Mouse (Mus musculus) kidney, adult 9 months (tissue): ENCODE measurements at regions not wholly inside any gene's neighbourhood (a gene's known extent, or its start where the extent isn't known, plus 50 kb on each side); places are given as distances from the start of the nearest gene placed in this dataset.
A peak's percentile ranks its signal among the peaks of the same experiment; 100 is the strongest.

ENCODE experiments used
- DNase-seq: peaks from one replicate; pipeline ENCODE4 v3.0.0; 2022

DNA sequence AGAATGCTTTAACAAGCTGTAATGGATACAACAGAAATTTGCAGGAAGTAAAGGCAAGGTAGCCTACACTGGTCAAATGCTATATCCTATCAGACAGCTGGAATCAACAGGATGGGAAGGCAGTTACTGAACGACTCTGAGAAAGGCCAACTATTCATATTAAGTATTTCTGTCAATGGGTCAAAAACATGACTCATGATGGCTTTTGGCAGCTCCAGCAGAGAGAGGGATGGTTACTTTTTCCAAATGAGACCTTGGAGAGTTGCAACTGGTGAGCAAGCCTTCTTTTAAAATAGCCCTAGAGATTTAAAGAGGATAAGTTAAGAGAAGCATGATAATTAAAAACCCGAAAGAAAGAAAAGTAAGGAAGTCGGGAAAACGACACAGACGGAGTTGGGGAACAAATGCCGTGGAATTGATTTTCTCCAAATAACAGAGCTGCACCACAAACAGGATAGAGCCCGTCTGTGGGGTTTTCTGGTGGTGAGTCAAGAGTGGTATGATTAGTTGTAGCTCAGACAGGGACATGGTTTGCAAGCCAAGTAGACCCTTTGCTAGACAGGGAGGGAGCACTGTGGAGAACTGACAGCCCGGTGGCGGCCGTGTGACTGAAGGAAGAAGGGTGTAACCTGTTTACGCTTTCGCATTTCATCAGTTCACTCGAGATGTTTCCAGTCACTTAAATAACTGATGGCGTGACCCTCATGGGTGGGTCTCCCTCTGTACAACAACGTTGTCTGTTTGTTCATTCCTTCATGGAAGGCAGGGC lies 3638.1 kb upstream of the Gm7489 start:
- DNase-seq: no peak

DNA sequence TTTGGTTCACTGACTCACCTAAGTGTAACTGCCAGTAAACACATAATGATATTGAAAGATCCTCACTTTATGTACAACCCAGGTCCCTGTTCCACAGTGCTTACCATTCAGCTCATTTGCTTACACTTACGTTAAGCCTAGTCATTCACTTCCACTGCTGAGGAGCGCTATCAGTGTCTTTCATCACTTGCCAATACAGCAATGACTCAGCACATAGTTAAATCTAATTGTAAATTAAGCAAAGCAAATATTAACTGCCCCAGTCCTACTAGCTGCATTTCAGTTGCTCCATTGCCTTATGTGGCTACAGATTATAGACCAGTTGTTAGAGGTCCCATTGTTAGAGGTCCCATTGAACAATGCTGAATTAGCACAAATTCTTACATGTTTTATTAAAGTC lies 3624.6 kb upstream of the Gm7489 start:
- DNase-seq: peak; percentile 5

DNA sequence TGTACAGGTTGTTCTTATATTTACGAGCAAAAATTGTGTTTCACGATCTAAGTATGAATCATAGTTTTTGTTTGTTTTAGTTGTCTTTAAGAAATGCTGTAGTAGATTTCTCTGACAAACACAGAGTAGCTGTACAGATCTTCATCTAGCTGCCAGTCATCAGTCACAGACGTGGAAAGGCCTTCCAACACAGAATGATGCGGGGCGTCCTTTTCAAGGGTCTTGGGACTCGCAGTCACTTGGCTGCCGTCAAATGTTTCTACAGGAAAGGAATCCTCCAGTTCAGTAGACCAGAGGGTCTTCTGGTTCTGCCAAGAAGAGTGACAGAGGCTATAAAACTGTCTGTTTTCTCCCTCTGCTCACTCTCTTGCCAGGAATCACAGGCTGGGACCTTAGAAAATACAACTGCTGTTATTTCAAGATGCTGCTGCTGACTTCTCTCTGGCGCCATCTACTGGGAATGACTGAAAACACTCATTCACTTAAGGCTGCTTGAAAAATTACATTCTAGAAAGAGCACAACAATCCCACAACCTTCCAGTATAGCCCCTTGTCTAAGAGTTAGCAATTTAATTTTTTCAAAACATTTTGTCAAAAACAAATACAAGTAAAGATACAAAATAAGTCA lies 3623.3 kb upstream of the Gm7489 start:
- DNase-seq: peak; percentile 69

DNA sequence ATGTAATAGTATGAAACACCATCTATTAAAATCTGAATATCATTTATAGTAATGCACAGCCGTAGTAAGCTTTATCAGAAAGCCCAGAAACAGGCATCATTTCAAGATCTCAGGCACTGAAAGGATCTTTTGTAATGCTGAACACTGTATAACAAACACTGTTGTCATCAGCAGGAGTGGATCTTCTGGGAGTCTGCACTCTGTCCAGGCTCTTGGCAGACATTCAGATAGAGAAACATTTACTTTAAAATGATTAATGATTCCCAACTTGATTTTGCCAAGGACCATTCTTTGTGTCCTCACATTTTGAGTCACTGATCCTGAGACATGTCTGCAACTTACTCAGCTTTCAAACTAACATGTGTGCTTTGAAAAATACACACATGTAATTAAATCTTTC lies 3617.2 kb upstream of the Gm7489 start:
- DNase-seq: peak; percentile 83

- no peak for DNase-seq
Observed at GRCm38 (mm10) chr15:50271646-50272045, 3613.1 kb upstream of the Gm7489 start.

DNA sequence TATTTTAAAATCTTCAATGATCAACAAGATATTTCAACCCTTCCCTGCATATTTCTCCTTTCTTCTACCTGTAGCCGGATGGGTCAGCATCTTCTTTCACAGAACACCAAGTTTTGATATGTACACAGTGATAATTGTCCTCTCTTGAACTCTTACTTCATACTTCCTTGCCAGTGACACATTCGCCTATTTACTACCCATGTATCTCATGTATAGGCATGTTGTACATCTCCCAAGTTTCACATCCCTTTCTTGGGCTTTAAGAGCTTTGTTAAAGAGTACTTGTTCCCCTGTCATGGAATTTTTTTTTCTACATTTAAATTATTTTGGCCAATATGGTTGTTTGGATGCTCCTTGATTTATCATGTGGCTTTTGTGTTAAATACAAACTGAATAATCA lies 3602.1 kb upstream of the Gm7489 start:
- DNase-seq: no peak

GRCm38 (mm10) chr15:50283491-50283890 lies 3601.2 kb upstream of the Gm7489 start:
- DNase-seq: no peak

DNA sequence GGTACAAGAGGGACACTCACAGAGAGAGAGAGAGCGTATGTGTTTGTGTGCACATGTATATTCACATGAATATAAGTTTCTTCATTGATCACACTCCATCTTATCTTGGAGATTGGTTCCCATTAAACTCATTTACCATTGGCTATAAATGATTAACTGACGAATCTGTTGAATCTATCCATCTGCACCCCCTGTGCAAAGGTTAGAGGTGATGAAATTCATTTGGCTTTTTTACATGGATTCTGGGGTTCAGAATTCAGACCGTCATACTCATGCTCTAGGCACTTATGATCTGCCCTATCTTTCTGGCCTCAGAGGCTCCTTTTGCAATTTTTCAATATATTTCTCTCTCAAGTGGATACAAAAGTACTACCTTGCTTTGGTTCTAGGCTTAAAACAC lies 3582.9 kb upstream of the Gm7489 start:
- DNase-seq: no peak

- no peak for DNase-seq
Observed at GRCm38 (mm10) chr15:50304085-50304484, 3580.6 kb upstream of the Gm7489 start.

DNA sequence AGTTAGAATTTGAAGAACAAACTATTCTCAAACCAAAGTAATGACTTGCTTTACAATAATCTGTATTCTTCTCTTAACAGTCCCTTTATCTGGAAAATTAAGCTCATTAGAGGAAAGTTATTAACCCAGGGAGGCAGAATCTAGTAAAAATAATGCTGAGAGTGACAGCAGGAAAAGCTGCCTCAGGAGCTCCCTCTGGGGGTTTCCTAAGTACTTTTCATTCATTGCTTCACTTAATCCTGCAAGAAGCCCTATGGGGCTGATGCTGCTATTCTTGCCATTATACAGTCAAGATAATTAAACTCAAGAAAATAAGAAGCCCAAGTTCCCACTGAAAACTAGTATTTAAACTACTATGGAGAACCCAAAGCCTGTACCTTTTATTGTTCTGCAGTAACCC lies 3563.9 kb upstream of the Gm7489 start:
- DNase-seq: peak; percentile 1

- no peak for DNase-seq
Observed at GRCm38 (mm10) chr15:50345536-50345935, 3539.2 kb upstream of the Gm7489 start.

DNA sequence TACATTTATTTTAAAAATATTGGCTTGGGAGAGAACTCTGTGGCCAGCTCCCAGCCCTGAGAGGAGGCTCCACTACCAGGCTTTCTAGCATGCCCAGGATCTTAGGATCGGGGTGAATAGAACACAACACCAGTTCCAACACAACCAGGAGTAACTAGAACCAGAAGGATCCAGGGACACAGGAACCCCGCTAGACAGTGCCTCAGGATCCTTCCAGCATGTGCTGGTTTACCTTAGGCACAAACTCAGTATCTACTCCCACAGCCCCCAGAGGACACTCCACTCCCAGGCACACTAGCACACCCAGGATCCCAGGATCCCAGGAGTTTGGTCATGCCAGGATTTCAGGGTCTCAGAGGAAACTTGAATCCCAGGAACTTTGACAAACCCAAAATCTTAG lies 3537.8 kb upstream of the Gm7489 start:
- no peak for DNase-seq

GRCm38 (mm10) chr15:50360033-50360988 lies 3524.4 kb upstream of the Gm7489 start:
- DNase-seq: no peak

DNA sequence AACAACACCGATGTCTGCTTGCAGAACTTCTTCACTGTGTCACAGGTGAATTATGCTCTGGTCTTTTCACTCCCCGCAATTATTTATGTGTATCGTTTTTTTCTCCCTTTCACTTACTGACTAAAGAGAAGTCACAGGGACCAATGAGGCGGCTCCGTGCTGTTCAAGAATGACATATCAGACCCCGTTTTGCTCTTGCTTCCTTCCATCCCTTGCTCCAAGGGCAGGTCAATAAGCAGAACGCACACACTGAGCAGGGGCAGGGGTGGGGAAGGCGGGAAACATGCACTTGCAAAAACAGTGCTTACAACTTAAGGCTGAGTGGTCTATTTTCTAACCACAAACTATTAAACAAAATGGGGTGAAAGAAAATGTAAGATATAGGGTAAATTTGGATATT lies 3523.4 kb upstream of the Gm7489 start:
- DNase-seq: no peak

- DNase-seq: peak; percentile 9
Observed at GRCm38 (mm10) chr15:50361751-50362507, 3522.8 kb upstream of the Gm7489 start.

DNA sequence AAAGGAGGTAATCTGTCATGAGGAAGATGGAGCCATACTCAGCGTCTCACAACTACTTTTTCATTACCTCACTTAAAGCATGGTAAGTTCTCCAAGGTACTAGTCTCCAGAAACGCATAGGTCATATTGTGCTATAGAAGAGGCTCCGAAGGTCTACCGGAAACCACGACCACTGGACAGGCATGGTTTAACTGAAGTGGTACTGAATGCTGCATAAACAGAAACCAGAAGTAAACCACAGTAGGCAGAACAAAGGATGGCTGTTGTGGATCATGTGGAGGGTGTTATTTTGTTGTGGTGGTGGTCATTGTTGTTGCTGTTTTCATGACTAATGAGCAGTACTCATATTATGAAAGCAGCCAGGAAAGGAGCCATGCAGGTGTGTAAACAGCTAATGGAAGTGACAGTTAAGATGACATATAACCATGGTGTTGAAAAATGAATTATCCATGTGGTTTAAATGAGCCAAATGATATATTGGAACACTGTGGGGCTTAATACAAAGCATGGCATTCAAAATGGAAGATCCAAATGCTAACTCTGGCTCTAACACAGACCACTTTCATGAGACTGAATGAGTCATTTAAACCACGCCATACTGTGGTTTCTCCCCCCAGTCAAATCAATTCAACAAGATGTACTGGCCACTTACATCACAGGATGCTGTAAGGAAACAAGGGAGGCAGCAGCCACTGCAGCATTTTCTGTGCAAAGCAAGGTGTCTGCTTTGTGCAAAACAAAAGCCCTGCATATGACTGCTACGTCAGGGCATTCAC lies 3484.5 kb upstream of the Gm7489 start:
- no peak for DNase-seq

GRCm38 (mm10) chr15:50401386-50401785 lies 3483.3 kb upstream of the Gm7489 start:
- no peak for DNase-seq

GRCm38 (mm10) chr15:50402551-50402950 lies 3482.2 kb upstream of the Gm7489 start:
- DNase-seq: no peak

GRCm38 (mm10) chr15:50403883-50404282 lies 3480.8 kb upstream of the Gm7489 start:
- no peak for DNase-seq

DNA sequence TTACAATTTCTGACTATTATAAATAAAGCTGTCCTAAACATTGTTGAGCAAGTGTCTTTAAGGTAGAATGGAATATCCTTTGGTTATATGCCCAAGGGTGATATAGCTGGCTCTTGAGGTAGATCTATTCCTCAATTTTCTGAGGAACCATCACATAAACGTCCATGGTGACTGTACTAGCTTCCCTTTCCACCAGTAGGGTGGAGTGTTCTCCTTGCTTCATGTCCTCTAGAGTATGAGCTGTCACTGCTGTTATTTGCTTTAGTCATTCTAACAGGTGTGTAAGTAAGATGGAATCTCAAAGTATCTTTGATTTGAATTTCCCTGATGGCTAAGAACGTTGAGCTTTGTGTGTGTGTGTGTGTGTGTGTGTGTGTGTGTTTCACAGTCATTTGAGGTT lies 3475.7 kb upstream of the Gm7489 start:
- no peak for DNase-seq

DNA sequence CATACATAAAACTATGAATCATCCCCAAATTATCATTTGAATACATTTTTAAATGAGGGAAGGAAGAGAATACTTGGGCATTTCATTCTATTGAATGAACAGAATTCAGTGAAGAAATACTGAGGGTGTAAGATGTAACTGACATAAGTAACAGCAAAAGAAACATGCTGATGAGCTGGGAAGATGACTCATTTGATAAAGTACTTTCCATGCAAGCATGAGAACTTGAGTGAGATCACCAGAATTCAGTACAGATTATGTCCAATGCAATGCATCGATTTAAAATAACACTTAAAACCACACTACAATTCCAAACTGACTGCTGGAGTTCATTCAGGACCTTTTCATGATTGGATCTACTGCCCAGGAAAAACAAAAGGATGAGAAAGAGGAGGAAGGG lies 3467.1 kb upstream of the Gm7489 start:
- no peak for DNase-seq

GRCm38 (mm10) chr15:50423082-50423665 lies 3461.5 kb upstream of the Gm7489 start:
- DNase-seq: no peak
